Mouse (Mus musculus) heart, embryonic 14.5 days (tissue): Measurements from ENCODE around the gene Appl2. TPM values are rescaled to one million over a fixed set of nuclear protein-coding genes. Genes with fewer than 3 reads are reported as not detected.

Source experiments
- ATAC-seq: fragments of 200-750 bp; cut with Nextera tagmentation; 2 replicates; pipeline ENCODE4 v1.8.0; 2017; ENCODE audit warnings: low read depth, moderate TSS enrichment; ENCODE audit not compliant: insufficient number of reproducible peaks, insufficient read depth, low FRiP score
- H3K27ac ChIP-seq, 2 experiments: fragments of 200-500 bp in 1 of 2; fragments of 300-500 bp in 1 of 2; sonication (generic) in 1 of 2; replicated peaks in 1 of 2; 2 replicates each; pipeline ENCODE4 v1.5.1; 2012 to 2014; ENCODE audit warnings: low read depth in 2 of 2, low read length in 2 of 2, control low read depth in 1 of 2, mild to moderate bottlenecking in 1 of 2, mixed read lengths in 1 of 2; ENCODE audit not compliant: control insufficient read depth in 1 of 2, insufficient read depth in 1 of 2
- H3K27me3 ChIP-seq: fragments of 300-500 bp; sonication (generic); 2 replicates; pipeline ENCODE4 v1.6.1; 2014; ENCODE audit warnings: mild to moderate bottlenecking, low read length, control low read depth; ENCODE audit not compliant: control insufficient read depth, insufficient read depth
- H3K36me3 ChIP-seq: fragments of 300-500 bp; sonication (generic); 2 replicates; pipeline ENCODE4 v1.6.1; 2014; ENCODE audit warnings: mild to moderate bottlenecking, control low read depth, low read length, mixed read lengths; ENCODE audit not compliant: control insufficient read depth, insufficient read depth
- H3K4me1 ChIP-seq, 2 experiments: fragments of 200-500 bp in 1 of 2; fragments of 300-500 bp in 1 of 2; sonication (generic) in 1 of 2; 2 replicates each; pipeline ENCODE4 v1.6.1; 2012 to 2014; ENCODE audit warnings: low read length in 2 of 2, control low read depth in 1 of 2, mixed read lengths in 1 of 2; ENCODE audit not compliant: control insufficient read depth in 2 of 2, insufficient read depth in 2 of 2
- H3K4me2 ChIP-seq: fragments of 300-500 bp; sonication (generic); 2 replicates; pipeline ENCODE4 v1.6.1; 2014; ENCODE audit warnings: mild to moderate bottlenecking, low read length
- H3K4me3 ChIP-seq, 2 experiments: fragments of 200-500 bp in 1 of 2; fragments of 300-500 bp in 1 of 2; sonication (generic) in 1 of 2; 2 replicates each; pipeline ENCODE4 v1.5.1; 2012 to 2014; ENCODE audit warnings: low read length in 2 of 2, mild to moderate bottlenecking in 2 of 2, control low read depth in 1 of 2, low read depth in 1 of 2, moderate library complexity in 1 of 2; ENCODE audit not compliant: control insufficient read depth in 1 of 2, insufficient read depth in 1 of 2
- H3K9ac ChIP-seq: fragments of 300-500 bp; sonication (generic); 2 replicates; pipeline ENCODE4 v1.6.1; 2014; ENCODE audit warnings: mild to moderate bottlenecking, low read length
- H3K9me3 ChIP-seq: fragments of 300-500 bp; sonication (generic); 2 replicates; pipeline ENCODE4 v1.6.1; 2016; ENCODE audit warnings: low read length, control low read depth; ENCODE audit not compliant: control insufficient read depth
- WGBS: fragments of 180-500 bp; shearing (Covaris S2); extraction: QIAGEN DNeasy Blood & Tissue Kit; methylation state at CpG from one replicate; pipeline ENCODE4 v1.1.7; 2014; 5-methylcytosine and 5-hydroxymethylcytosine counted together
- polyA plus RNA-seq: library from polyadenylated mRNA; unstranded; fragments of >200 nt; fragmentation: Nextera tagmentation; extraction: Ambion mirVana; gene quantifications from 2 replicates; pipeline ENCODE4 v1.2.1, GENCODE M21; 2014

Appl2 gene
- polyA plus RNA-seq, 1 experiment from 2014 or later = 34.9 TPM

DNA sequence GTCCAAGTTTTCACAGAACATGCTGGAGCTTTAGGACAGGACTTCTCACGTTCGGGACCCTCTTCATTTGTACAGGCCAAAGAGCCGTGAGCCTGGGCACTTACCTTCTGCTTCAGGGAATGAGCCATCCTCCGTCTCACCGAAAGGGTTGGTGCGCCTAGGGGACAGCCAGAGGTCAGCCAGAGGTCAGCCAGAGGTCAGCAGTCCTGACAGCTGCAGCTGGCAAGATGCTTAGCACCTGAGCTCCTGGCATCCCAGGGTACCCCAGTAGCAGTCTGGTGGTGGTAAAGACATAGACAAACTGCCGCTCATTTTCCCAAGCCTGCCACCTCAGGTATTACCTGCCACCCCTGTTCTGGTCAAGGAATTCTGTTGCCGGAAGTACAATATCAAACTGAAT is 39.9 kb downstream of the Appl2 start:
- Histone ChIP-seq H3K9me3 (no peaks in the 10 kb centered on the region), H3K9ac (no peak overlapping the region), H3K4me1 (no peaks in the 10 kb centered on the region), H3K27me3 (no peaks in the 10 kb centered on the region), H3K27ac (no peak overlapping the region), H3K36me3 (peaks cover 86% of the 10 kb centered on the region), H3K4me3 (no peak overlapping the region), H3K4me2 (no peak overlapping the region)
- 81% methylated on average over 8 of the region's 8 CpGs for WGBS
- ATAC-seq = no peak

DNA sequence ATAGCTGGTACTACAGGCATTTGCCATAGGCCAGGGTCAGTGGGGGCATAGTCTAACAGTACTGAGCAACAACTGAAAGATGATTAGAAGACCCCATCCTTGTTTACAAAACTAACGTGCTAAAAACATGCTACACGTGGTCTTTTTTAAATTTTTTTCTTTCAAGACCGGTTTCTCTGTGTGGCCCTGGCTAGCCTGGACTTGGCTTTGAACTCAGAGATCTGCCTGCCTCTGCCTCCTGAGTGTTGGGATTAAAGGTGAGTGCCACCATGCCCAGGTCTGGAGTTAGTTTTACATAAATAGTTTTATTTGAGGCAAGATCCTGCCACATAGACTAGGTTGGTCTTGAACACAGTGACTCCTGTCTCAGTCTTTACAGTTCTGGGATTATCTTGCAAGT is 41.4 kb downstream of the Appl2 start:
- no peaks in the 10 kb centered on the region for H3K4me1 ChIP-seq
- 98% methylated on average over 3 of the region's 3 CpGs for WGBS
- H3K9me3 ChIP-seq = no peaks in the 10 kb centered on the region
- no peak overlapping the region for H3K27ac ChIP-seq
- no peak overlapping the region for H3K4me2 ChIP-seq
- no peak overlapping the region for H3K4me3 ChIP-seq
- H3K27me3 ChIP-seq = no peaks in the 10 kb centered on the region
- no peak overlapping the region for H3K9ac ChIP-seq
- H3K36me3 ChIP-seq = peaks cover 84% of the 10 kb centered on the region
- ATAC-seq = no peak

- ATAC-seq = no peak
- Histone ChIP-seq H3K27ac (no peak overlapping the region), H3K9me3 (no peaks in the 10 kb centered on the region), H3K9ac (no peak overlapping the region), H3K4me1 (peaks cover under 1 to 2% of the 10 kb centered on the region in 2 experiments; a peak in 3 of 4 replicates), H3K27me3 (no peaks in the 10 kb centered on the region), H3K4me2 (no peak overlapping the region), H3K36me3 (peaks cover 86% of the 10 kb centered on the region), H3K4me3 (no peak overlapping the region)
- 83% methylated on average over 8 of the region's 8 CpGs for WGBS
Observed at GRCm38 (mm10) chr10:83605637-83606183, 42.8 kb downstream of the Appl2 start.

- Histone ChIP-seq H3K4me2 (no peak overlapping the region), H3K9me3 (no peaks in the 10 kb centered on the region), H3K4me1 (peaks cover 2 to 5% of the 10 kb centered on the region in 2 experiments; a peak in 3 of 4 replicates), H3K27ac (no peak overlapping the region), H3K36me3 (peaks cover 88% of the 10 kb centered on the region), H3K9ac (no peak overlapping the region), H3K27me3 (no peaks in the 10 kb centered on the region), H3K4me3 (no peak overlapping the region)
- no peak for ATAC-seq
- 89% methylated on average over 10 of the region's 10 CpGs for WGBS
Observed at GRCm38 (mm10) chr10:83603956-83604564, 44.5 kb downstream of the Appl2 start.

DNA sequence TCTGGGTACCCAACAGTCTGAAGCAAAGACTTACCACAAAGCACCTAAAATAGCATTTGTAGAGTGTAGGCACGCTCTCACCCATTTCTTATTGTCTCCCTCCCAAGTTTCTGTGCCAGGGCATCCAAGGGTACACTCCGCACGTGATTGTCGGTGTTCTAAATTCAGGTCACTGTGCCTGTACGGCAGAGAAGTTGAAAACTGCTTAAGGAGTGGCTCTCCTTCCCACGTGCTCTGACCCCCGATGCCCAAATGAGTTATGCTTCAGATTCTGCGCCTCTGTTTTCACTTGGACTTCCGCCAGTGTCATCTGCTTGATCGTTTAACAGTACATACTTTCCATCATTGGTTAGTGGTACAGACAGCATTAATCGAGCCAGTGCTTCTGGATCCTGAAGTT is 47.9 kb downstream of the Appl2 start:
- H3K4me3 ChIP-seq = no peak overlapping the region
- no peak overlapping the region for H3K27ac ChIP-seq
- peaks cover 2 to 5% of the 10 kb centered on the region in 2 experiments; a peak in 3 of 4 replicates for H3K4me1 ChIP-seq
- 78% methylated on average over 11 of the region's 11 CpGs for WGBS
- no peaks in the 10 kb centered on the region for H3K9me3 ChIP-seq
- no peaks in the 10 kb centered on the region for H3K27me3 ChIP-seq
- peaks cover 88% of the 10 kb centered on the region for H3K36me3 ChIP-seq
- no peak for ATAC-seq
- no peak overlapping the region for H3K9ac ChIP-seq
- H3K4me2 ChIP-seq = no peak overlapping the region

DNA sequence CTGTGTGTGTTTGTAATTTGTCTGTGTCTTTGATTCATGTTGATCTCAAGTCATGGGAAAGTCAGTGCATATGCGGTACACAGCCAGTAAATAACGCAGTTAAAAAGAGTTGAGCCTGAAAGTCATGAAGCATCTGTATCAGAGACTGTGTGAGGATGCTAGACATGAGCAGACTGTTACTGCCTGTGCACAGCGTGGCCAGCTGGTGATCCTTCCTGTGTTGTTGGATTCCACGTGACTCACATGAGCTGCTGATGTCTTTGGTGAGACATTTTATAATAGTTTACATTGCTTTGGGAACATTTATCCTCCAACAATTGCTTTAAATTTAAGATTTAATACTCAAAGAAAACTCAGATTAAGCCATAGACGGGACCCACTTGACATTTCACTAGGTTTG is 54.0 kb downstream of the Appl2 start:
- H3K4me1 ChIP-seq = no peaks in the 10 kb centered on the region
- no peak for ATAC-seq
- no peaks in the 10 kb centered on the region for H3K27me3 ChIP-seq
- no peak overlapping the region for H3K9ac ChIP-seq
- peaks cover 91% of the 10 kb centered on the region for H3K36me3 ChIP-seq
- H3K4me2 ChIP-seq = no peak overlapping the region
- no peak overlapping the region for H3K4me3 ChIP-seq
- 95% methylated on average over 5 of the region's 5 CpGs for WGBS
- no peak overlapping the region for H3K27ac ChIP-seq
- H3K9me3 ChIP-seq = no peaks in the 10 kb centered on the region

DNA sequence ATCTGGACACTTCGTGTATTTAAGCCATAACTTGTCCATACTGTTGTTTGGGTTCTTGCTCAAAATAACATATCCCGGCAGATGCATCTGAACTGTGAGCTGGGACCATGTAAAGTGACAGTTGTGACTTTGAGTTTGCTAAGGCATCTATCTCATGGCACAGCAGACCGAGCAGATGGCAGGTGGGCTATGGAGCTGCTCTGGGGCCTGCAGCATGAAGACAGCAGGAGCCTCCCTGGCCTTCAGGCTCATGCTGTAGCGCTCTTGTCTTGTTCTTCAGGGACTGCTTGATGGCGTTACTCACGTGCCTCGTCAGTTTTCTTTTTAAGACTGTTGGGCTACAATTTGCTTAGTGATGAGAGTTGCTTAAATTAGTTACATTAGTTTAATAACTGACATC is 55.9 kb downstream of the Appl2 start:
- ATAC-seq = no peak
- Histone ChIP-seq H3K4me2 (no peak overlapping the region), H3K27me3 (no peaks in the 10 kb centered on the region), H3K4me1 (no peaks in the 10 kb centered on the region), H3K36me3 (peaks cover 90% of the 10 kb centered on the region), H3K4me3 (no peak overlapping the region), H3K9me3 (no peaks in the 10 kb centered on the region), H3K9ac (no peak overlapping the region), H3K27ac (no peak overlapping the region)
- 91% methylated on average over 7 of the region's 7 CpGs for WGBS

DNA sequence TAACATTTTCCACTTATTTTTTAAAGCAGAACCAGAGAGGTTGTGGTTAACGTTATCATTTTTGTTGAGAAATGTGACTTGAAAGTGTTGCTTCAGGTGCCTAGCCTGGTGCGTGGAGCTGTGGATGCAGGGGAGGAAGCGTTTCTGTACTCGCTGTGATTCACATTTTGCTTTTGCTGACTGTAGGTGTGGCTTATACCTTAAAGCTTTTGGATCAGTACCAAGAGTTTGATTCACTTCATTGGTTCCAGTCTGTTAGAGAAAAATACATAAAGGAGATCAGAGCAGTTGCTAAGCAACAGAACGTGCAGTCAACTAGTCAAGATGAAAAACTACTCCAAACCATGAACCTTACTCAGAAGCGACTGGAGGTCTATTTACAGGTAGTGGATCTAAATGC is 57.7 kb downstream of the Appl2 start:
- H3K9ac ChIP-seq = no peak overlapping the region
- no peak overlapping the region for H3K27ac ChIP-seq
- no peaks in the 10 kb centered on the region for H3K4me1 ChIP-seq
- no peak overlapping the region for H3K4me3 ChIP-seq
- H3K9me3 ChIP-seq = no peaks in the 10 kb centered on the region
- no peak overlapping the region for H3K4me2 ChIP-seq
- no peak for ATAC-seq
- WGBS = 95% methylated on average over 6 of the region's 6 CpGs
- peaks cover 94% of the 10 kb centered on the region for H3K36me3 ChIP-seq
- H3K27me3 ChIP-seq = no peaks in the 10 kb centered on the region
